Comparison of ENCODE assay signal across 15 mouse cellular contexts in the genomic region with DNA sequence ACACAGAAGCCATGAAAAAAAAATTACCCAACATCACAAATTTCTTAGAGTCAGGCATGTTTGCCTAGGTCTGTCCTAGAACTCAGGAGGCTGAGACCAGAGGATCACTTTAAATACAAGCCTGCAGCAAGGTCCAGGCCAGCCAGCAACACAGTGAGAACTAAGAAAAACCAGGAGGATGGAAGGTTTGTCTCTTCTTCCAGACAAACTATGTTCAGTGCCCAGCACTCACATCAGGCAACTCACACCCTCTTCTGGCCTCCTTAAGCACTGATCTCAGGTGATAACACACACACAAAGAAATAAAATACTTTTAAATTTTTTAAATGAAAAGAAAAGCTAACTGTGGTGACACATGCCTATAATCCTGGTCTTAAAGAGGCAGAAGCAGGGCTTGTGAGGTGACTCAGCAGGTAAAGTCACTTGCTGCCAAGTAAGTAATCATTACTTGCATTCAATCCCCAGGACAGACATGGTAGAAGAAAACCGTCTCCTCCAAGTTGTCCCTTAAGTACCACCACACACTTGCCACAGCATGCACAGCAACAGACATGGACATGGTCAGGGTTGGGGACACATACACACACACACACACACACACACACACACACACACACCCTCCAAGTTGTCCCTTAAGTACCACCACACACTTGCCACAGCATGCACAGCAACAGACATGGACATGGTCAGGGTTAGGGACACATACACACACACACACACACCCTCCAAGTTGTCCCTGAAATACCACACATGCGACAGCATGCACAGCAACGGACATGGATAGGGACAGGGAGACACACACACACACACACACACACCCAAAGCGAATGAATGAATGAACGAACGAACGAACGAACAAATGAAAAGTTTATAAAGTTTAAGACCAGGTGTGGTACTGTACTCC. TPM values are rescaled to one million over a fixed set of nuclear protein-coding genes. Genes with fewer than 3 reads are reported as not detected.
DNase-seq lines count a peak whose midpoint lies in the region; ATAC-seq and TF ChIP-seq lines count a peak whose summit lies in the region.
"Had no signal": no experiment of that assay in that cellular context is flagged by ENCODE, and none has a peak within 500 bp of the region (broad histone marks: within the 10 kb centered on the region; RNA-seq: fewer than 3 reads in every experiment).

No protein-coding gene starts in this region.

- H3K27ac ChIP-seq in hindbrain, embryonic 13.5 days = no peak overlapping the region
- H3K27ac ChIP-seq in hindbrain, embryonic 11.5 days (ENCODE audit: low read depth, low read length) = no peak overlapping the region
- H3K27ac ChIP-seq in liver, postnatal 0 days (ENCODE audit: low read depth) = peak overlapping the region; percentile 18; the same call in 1 of the 2 replicates
- H3K27ac ChIP-seq: embryonic facial prominence, embryonic 10.5 days; layer of hippocampus, adult 2 months had no signal

- H3K9me3 ChIP-seq in hindbrain, embryonic 13.5 days = no peaks in the 10 kb centered on the region
- H3K9me3 ChIP-seq in hindbrain, embryonic 11.5 days (ENCODE audit: control insufficient read depth, low read length) = no peaks in the 10 kb centered on the region
- no peaks in the 10 kb centered on the region for H3K9me3 ChIP-seq in liver, postnatal 0 days (ENCODE audit: low read length)
- H3K9me3 ChIP-seq: embryonic facial prominence, embryonic 10.5 days had no signal

- no peak overlapping the region for H3K4me2 ChIP-seq in hindbrain, embryonic 13.5 days
- no peak overlapping the region for H3K4me2 ChIP-seq in hindbrain, embryonic 11.5 days (replicated peaks; ENCODE audit: low read depth, low read length)
- 0 out of 2 replicates have a peak overlapping the region, but pooled peaks have one; percentile 18 for H3K4me2 ChIP-seq in liver, postnatal 0 days (ENCODE audit: low read depth, low read length)

- 0 out of 2 replicates have a peak, but pooled peaks have one; percentile 32 for ATAC-seq in hindbrain, embryonic 13.5 days (ENCODE audit: low FRiP score)
- ATAC-seq in hindbrain, embryonic 11.5 days (ENCODE audit: low FRiP score) = no peak
- peak; percentile 67 for ATAC-seq in erythroid progenitor cell, adult 5-6 weeks (replicated peaks; ENCODE audit: low FRiP score, poor library complexity, severe bottlenecking)
- ATAC-seq in liver, postnatal 0 days = peak; percentile 62
- no peak for ATAC-seq in inflammation-experienced regulatory T-cells, adult 6 months

- TF ChIP-seq EP300 in liver, postnatal 0 days (IDR thresholded peaks at IDR 0.05; ENCODE audit: low read depth) = no peak

- H3K9ac ChIP-seq in hindbrain, embryonic 13.5 days = no peak overlapping the region
- H3K9ac ChIP-seq in hindbrain, embryonic 11.5 days (ENCODE audit: low read depth, low read length) = no peak overlapping the region
- 0 out of 2 replicates have a peak overlapping the region, but pooled peaks have one; percentile 16 for H3K9ac ChIP-seq in liver, postnatal 0 days (replicated peaks)

- WGBS in hindbrain, embryonic 13.5 days = 94% methylated on average over 8 of the region's 8 CpGs
- WGBS in hindbrain, embryonic 11.5 days = 95% methylated on average over 8 of the region's 8 CpGs
- 90% methylated on average over 8 of the region's 8 CpGs for WGBS in liver, postnatal 0 days (ENCODE audit: insufficient replicate concordance)

- H3K4me3 ChIP-seq in hindbrain, embryonic 13.5 days = no peak overlapping the region
- no peak overlapping the region for H3K4me3 ChIP-seq in hindbrain, embryonic 11.5 days (ENCODE audit: low read depth, low read length)
- H3K4me3 ChIP-seq in liver, postnatal 0 days (ENCODE audit: low read depth, low read length) = no peak overlapping the region
- H3K4me3 ChIP-seq: embryonic facial prominence, embryonic 10.5 days; layer of hippocampus, adult 2 months had no signal

- H3K36me3 ChIP-seq in hindbrain, embryonic 13.5 days = no peaks in the 10 kb centered on the region
- H3K36me3 ChIP-seq in hindbrain, embryonic 11.5 days (ENCODE audit: control insufficient read depth, insufficient read depth, low read length) = no peaks in the 10 kb centered on the region
- 0 out of 2 replicates have a peak, but pooled peaks cover 6% of the 10 kb centered on the region for H3K36me3 ChIP-seq in liver, postnatal 0 days (replicated peaks; ENCODE audit: insufficient read depth, low read length)

- no peak for DNase-seq in hindbrain, embryonic 11.5 days (ENCODE audit: low spot score)
- peak; percentile 30 for DNase-seq in 3T3-L1 (ENCODE audit: low read depth, low spot score)
- no peak for DNase-seq in liver, postnatal 0 days
- DNase-seq in thymus, postnatal 36 days = no peak
- no peak for DNase-seq in right cerebral cortex, postnatal 10 days (ENCODE audit: low spot score in 2 of 2)
- DNase-seq: cerebellum, adult 9-10 months; kidney, adult 8-10 months; left cerebral cortex, postnatal 4 days; thymus, postnatal 14 days had no signal

- TF ChIP-seq CTCF in liver, postnatal 0 days (IDR thresholded peaks at IDR 0.05; ENCODE audit: low read depth) = 0 out of 2 replicates have a peak, but pooled peaks have one; percentile 16

- no peaks in the 10 kb centered on the region for H3K27me3 ChIP-seq in hindbrain, embryonic 13.5 days
- no peaks in the 10 kb centered on the region for H3K27me3 ChIP-seq in hindbrain, embryonic 11.5 days (ENCODE audit: control insufficient read depth, insufficient read depth, low read length)
- no peaks in the 10 kb centered on the region for H3K27me3 ChIP-seq in liver, postnatal 0 days (ENCODE audit: insufficient read depth, low read length)
- H3K27me3 ChIP-seq: CH12.LX had no signal

- 0 out of 2 replicates have a peak, but pooled peaks cover 3% of the 10 kb centered on the region for H3K4me1 ChIP-seq in hindbrain, embryonic 13.5 days (replicated peaks)
- no peaks in the 10 kb centered on the region for H3K4me1 ChIP-seq in hindbrain, embryonic 11.5 days (replicated peaks; ENCODE audit: control insufficient read depth, insufficient read depth, low read length)
- peaks cover 8% of the 10 kb centered on the region; the same call in 1 of the 2 replicates for H3K4me1 ChIP-seq in liver, postnatal 0 days (ENCODE audit: insufficient read depth)
- H3K4me1 ChIP-seq: embryonic facial prominence, embryonic 10.5 days had no signal

RNA-seq across cellular contexts. Expression of a gene that starts 16.1 kb away (rescaled TPM):
- polyA plus RNA-seq in hindbrain, embryonic 13.5 days (2015; fragmentation: Nextera tagmentation; extraction: Ambion mirVana) = 64.0 and 66.7 TPM in 2 replicates
- polyA plus RNA-seq in hindbrain, embryonic 11.5 days (2014; fragmentation: Nextera tagmentation; extraction: Ambion mirVana) = 82.3 and 86.9 TPM in 2 replicates
- total RNA-seq in erythroid progenitor cell, adult 5-6 weeks (2015; ENCODE audit: low replicate concordance) = 208 and 242 TPM in 2 replicates
- 378 and 387 TPM in 2 replicates for total RNA-seq in erythroid progenitor cell, adult 5-6 weeks (2017; ENCODE audit: low replicate concordance)
- polyA plus RNA-seq in liver, postnatal 0 days (2015; fragmentation: Nextera tagmentation; extraction: Ambion mirVana) = 66.5 and 67.9 TPM in 2 replicates
- 10 to 100 TPM; 37.6 to 61.9 (median 45.4) TPM for polyA plus RNA-seq in inflammation-experienced regulatory T-cells, adult 6 months (2017; shearing (Covaris generic))

RNA-seq across cellular contexts. Expression of a gene that starts 44.5 kb away (rescaled TPM):
- 215 and 218 TPM in 2 replicates for polyA plus RNA-seq in hindbrain, embryonic 13.5 days (2015; fragmentation: Nextera tagmentation; extraction: Ambion mirVana)
- polyA plus RNA-seq in hindbrain, embryonic 11.5 days (2014; fragmentation: Nextera tagmentation; extraction: Ambion mirVana) = 243 and 251 TPM in 2 replicates
- 93.5 and 116 TPM in 2 replicates for total RNA-seq in erythroid progenitor cell, adult 5-6 weeks (2015; ENCODE audit: low replicate concordance)
- total RNA-seq in erythroid progenitor cell, adult 5-6 weeks (2017; ENCODE audit: low replicate concordance) = 44.4 and 50.9 TPM in 2 replicates
- polyA plus RNA-seq in liver, postnatal 0 days (2015; fragmentation: Nextera tagmentation; extraction: Ambion mirVana) = 95.1 and 96.3 TPM in 2 replicates
- 100 to 1,000 TPM; 141 to 185 (median 142) TPM for polyA plus RNA-seq in inflammation-experienced regulatory T-cells, adult 6 months (2017; shearing (Covaris generic))

RNA-seq across cellular contexts. Expression of a gene that starts 59.6 kb away (rescaled TPM):
- 25.9 and 27.1 TPM in 2 replicates for polyA plus RNA-seq in hindbrain, embryonic 13.5 days (2015; fragmentation: Nextera tagmentation; extraction: Ambion mirVana)
- polyA plus RNA-seq in hindbrain, embryonic 11.5 days (2014; fragmentation: Nextera tagmentation; extraction: Ambion mirVana) = 44.5 and 49.4 TPM in 2 replicates
- total RNA-seq in erythroid progenitor cell, adult 5-6 weeks (2015; ENCODE audit: low replicate concordance) = 13.7 and 19.3 TPM in 2 replicates
- 13.9 and 28.8 TPM in 2 replicates for total RNA-seq in erythroid progenitor cell, adult 5-6 weeks (2017; ENCODE audit: low replicate concordance)
- polyA plus RNA-seq in liver, postnatal 0 days (2015; fragmentation: Nextera tagmentation; extraction: Ambion mirVana) = 5.8 and 5.9 TPM in 2 replicates
- polyA plus RNA-seq in inflammation-experienced regulatory T-cells, adult 6 months (2017; shearing (Covaris generic)) = 10 to 100 TPM in 2 of 3 experiments, 1 to 10 TPM in 1; 8.6 to 12.0 (median 11.1) TPM

Comparison
In these comparisons a context has a peak if more than half of its experiments do, and no peak if none do; other contexts are left out.
1. ATAC-seq: peak in hindbrain, embryonic 13.5 days (single experiment), erythroid progenitor cell, adult 5-6 weeks (single experiment) and liver, postnatal 0 days (single experiment); none in hindbrain, embryonic 11.5 days (single experiment) and inflammation-experienced regulatory T-cells, adult 6 months (single experiment).